Mouse (Mus musculus) thymus, postnatal 36 days (tissue): ENCODE results near the gene Satb1.

ENCODE experiments used
- DNase-seq, 2 experiments: peaks; one replicate each; pipeline ENCODE4 v3.0.0; 2022; ENCODE audit warnings: mixed read lengths in 2 of 2

The Satb1 gene

DNA sequence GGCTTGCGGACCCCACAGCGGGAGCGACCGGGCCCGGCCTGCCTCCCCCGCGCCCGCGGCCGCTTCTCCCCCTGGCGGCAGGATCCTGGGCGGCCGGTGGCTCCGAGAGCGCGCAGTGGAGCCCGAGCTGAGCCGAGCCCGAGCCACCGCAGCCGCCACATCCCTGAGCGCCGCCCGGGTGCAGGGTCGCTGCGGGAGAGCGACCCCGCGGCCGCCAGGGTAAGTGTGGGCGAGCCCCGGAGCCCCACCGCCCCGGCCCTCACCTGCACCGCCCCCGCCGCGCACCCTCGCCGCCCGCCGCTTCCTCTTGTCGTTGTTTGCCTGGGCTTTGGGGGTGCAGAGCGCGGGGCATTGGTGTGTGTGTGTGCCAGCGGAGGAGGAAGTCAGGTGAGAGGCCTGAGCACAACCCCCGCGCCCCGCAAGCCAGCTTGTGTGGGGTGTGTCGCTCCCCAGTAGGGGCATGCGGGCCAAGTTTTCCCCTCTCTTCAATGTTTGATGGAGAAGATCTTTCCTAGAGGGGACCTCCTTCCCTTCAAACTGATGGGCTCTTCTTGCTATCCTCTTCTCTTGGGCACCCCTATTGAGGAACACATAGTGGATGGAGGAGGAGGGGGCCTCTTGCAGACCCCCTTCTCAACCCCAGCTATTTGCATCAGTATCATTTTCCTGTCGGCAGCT, at the start of gene Satb1:
Gene Satb1 (minus strand): TSS at position 391 of the 678 bp plus-strand sequence.
- DNase-seq, result peak; percentile 95 to 97

DNA sequence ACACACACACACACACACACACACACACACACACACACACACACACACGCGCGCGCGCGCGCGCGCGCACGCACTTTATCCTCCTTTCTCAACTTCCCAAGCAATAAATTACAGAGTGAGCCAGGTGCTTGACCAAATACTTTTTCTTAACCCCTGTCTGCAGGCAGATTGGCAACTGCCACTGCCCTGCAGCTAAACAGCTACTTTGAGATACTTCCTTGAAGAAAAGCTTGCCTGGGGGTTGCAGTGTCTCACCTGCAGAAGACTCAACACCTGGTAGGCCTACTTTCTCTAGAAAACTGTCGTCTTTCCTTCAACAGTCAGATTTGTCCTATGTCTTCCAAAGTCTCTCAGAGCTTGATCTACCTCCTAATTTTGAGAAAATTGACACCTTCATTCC, 49.5 kb upstream of the Satb1 start:
- peak; percentile 49 to 68 for DNase-seq

DNA sequence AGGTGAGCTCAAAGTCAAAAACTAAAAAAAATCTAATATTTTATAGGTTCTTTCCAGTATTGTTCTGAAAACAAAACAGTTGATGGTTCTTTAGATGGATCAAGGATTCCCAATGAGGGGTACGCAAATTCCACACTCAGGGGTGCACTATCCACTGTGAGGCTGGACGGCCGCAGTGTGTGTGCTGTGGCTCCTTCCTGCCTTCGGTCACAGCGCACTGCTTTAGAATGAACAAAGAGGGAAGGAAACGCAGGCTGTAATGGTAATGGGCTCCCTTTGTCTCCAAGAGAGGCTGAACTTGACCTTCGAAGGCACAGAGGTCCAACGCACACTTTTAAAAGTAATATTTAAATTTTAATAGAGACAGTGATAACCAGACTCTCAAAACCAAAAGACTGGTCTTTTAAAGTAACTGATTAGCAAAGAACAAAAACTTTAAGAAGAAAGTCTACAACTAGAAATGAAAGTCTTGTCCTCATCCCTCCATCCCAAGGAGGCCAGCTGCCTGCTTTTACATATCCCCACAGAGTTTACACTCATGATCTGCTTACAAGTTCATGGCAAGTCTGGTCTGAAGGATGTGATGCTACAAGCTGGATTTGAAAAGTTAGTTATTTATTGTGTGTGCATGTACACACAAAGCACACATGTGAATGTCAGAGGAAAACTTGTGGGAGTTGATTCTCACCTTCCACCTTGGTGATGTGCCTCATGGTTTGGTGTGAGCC, 48.0 kb upstream of the Satb1 start:
- peak in 1 of 2 experiments; percentile 40 for DNase-seq

DNA sequence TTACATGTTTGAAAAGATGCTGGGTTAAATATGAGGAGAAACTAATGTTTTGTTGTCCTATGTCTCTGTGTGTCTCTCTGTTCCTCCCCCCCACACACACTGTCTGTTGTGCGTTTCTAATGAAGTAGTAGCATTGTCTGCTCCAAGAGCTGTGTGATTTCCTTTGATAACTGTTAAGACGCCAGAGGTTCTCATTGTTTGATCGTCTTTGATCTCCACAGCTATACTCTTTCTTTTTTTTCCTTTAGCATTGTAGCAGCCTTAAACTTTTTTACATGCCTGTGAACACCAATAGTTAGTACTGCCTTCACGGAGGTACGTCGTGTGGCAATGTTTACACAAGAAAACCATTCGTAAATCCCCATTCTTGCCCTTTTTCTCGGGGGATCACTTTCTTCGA, 47.1 kb upstream of the Satb1 start:
- peak; percentile 31 to 48 for DNase-seq

DNA sequence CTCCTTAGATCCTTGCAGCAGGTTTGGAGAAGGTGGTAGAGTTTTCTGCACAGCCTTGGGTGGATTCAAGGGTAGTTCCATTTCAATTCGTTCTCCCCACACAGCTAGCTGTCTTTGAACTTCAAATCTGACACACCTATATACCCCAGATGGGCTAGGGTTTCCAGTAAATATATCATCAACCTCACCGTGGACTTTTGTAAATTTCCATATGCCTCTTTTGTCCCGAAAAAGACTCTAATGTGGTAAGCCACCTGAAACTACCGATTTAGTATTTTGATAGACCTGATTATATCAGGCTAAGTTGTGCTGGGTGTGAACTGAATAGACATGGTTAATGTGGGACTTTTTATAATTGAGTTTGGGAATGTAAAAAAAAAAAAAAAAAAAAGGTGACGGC, 46.6 kb upstream of the Satb1 start:
- no peak for DNase-seq

DNA sequence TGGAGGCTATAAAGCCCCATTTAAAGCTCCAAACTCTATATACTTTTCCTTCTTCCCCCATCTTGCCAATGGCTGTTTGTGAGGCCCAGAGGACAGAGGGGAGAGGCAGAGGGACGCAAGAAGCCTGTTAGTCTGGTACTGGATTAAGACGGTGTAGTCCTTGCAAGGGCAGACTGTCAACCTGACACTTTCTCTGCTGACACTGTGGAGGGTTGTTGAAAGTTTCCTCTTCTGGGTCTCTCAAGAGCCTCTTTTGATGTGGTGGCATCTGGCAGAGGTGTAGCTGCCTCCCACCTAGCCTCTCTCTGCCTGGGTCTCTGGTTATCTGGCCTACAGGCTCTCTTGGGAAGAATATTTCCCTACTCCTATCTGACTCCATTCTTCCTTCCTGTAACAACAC, 46.1 kb upstream of the Satb1 start:
- DNase-seq, result peak; percentile 64 to 77

DNA sequence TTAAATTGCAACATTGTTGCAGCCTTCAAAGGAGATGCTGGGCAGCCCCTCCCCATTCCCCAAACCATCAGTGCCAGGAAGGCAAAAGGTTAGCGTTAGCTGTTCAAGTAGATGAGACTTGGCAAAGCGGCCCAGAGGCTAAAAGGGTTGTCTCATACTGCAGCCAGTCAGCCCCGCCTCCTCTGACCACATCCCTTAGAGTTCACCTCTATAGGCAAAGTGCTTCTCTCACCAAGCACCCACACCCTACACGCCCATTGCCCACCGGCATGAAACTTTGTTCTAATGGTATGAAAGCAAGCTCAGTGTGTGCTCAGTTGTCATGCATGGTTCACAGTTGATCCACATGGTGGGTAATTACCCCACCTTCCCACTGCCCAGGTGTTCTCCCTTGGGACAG, 43.4 kb upstream of the Satb1 start:
- DNase-seq, result peak; percentile 66 to 77

DNA sequence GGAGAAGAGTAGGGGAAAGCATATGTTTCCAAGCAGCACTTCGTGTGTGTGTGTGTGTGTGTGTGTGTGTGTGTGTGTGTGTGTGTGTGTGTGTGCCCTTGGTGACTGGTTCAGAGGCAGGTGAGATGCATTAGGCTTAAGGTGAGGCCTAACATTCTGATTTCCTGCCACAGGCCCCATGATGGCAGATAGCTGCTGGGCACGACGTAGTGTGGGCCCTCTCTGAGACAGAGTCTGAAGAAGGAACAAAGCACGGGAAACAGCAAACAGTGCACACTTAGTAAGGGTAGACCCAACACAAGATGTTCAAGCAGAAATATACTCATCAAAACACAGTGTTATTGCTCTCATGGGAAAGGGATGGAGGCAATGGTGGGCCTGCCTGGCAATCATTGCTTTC, 24.5 kb upstream of the Satb1 start:
- DNase-seq, result no peak

DNA sequence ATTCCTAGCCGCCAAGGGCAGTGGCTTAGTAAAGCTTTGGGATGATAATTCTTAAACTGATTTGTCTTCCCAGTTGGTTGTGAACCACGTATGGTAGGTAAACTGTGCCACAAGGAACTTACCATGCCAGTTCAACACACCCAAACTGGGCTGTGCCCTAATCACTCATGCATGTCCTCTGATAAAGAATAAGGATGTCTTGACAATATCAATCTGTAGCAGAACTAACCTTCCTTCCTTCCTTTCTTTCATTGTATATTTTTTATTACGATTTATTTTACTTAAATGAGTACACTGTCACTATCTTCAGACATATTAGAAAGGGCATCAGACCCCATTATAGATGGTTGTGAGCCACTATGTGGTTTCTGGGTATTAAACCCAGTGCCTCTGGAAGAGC, 23.2 kb upstream of the Satb1 start:
- no peak for DNase-seq

DNA sequence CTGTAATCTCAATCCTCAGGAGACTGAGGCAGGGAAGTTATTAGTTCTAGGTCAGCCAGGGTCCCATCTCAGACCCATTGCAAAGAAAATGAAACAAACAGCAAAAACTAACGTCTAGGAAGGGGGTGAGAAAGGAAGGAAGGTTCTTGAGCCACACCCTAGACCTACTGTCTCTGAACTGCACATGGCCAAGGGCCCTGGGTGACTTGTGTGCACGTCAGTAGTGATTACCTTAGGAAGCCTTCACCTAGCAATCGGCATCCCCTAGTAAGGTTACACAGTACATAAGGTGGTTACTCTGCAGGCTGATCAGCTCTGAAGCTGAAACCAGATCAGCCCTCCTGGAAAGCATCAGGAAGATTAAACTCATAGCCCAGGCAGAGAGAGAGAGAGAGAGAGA, 22.2 kb upstream of the Satb1 start:
- no peak for DNase-seq

DNA sequence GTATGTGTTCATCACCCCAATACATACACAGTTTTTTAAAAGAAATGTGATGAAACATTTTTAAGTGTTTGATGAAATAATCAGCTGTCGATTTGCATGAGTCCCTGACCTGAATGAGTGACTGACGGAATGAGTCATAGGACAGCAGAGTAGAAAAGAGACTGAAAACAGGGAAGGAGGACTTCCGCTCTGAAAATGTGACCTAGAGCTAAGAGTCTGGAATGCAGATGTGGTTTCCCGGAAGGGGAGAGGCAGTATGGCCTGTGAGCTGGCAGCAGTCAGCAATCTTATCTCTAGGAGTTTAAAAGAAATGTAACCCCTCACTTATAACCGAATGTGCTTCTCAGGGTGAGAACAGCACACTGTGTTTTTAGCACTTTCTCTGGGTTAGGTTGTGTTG, 20.9 kb upstream of the Satb1 start:
- DNase-seq, result no peak

DNA sequence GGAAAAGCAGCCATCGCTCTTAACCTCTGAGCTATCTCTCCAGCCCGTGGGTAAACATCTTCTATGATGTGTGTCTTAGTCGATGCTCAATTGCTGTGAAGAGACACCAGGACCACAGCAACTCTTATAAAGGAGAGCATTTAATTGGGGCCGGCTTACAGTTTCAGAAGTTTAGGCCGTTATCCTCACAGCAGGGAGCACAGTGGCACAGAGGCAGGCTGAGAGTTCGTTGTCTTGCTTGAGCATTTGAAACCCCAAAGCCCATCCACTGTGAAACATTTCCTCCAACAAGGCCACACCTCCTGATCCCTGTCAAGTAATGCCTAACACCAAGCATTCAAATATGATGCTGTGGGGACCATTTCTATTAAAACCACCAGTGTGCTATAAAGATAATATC, 7.5 kb upstream of the Satb1 start:
- no peak for DNase-seq

DNA sequence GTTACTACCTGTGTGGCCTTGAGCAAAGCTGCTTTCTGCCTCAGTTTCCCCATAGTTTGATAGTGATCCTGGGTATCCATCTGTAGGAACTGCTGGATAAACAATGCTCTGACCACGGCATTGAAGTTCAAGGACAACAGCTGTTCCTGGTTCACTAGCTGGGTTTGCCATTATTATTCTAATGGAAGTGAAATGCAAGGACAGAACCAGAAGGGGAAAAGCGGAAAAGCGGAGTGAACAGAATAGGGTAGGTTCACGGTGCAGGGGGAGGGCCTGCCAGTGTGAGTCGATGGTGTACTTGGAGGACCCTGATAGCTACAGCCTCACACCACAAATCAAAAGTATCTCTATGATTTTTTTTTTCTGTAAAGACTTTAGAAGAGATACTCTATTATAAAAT, 6.4 kb upstream of the Satb1 start:
- no peak for DNase-seq

DNA sequence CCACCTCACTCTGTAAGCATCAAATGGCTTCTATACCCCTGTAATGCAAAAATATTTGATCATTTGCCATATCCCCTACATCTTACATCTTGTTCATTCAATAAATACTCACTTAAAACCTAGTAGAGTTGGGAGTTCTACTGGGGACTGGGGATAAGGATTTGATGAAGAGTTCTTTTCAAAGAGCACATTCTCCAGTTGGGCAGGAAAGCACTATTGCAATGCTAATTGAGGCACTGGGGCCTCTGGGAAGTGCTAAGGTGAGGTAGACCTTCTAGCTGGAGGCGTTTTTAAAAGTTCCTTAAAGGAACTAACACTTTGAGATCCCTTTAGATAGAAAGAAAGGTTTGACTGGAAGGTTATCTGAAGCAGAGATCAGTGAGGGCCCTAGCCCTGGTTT, 3.8 kb upstream of the Satb1 start:
- no peak for DNase-seq

DNA sequence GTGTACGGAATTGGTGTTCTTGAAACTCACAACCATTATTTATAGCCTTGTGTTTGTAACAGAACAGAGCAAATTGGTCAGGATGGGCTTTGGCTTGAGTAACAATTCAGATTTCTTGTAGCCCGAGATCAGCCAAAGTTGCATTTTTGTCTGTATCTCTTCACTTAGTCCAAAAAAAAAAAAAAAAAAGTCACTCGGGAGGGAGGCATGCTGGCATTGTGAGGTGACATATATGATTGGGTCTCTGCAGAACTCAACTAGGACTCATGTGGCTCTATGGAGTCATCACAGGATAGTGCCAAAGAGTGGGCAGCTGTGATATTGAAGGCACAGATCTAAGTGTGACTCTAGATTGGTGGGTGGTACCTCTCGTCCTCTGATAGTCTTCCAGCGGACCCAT, 3.2 kb upstream of the Satb1 start:
- DNase-seq, result no peak

DNA sequence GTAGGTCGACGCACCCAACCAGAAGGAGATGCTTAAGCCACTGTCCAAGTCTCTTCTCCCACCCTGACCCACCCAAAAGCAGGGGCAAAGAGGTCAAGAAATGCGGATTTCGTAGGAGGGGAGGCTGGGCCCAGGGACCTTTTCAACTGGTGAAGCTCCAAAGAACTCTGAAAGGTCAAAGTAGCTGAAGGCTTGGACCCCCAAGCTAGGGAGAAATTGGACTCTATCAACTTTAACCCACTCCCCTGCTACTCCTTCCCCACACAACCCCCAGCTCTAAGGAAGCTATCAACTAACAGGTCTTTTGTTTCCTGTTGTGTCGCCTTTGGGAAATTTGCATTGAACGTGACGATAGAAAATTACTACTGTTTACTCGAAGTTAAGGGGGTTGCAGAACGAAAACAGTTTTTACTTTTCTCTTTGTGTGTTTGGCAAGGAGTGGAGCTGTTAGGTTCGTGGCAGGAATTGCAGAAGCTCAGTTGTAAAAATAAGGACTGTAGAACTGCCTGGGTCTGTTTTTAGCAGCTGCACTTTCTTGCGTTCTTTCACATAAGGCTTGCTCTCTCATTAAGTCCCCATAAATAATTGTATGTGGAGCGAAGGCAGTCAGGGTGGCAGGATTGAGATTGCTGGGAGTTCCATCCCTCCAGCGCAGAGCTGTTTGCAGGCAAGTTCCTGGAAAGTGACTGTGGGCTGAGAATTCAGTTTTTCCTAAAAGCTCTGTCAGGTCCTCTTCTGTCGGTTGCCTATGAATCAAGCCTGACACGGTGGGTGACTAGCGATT, 680 bp upstream of the Satb1 start:
- peak; percentile 51 to 55 for DNase-seq

DNA sequence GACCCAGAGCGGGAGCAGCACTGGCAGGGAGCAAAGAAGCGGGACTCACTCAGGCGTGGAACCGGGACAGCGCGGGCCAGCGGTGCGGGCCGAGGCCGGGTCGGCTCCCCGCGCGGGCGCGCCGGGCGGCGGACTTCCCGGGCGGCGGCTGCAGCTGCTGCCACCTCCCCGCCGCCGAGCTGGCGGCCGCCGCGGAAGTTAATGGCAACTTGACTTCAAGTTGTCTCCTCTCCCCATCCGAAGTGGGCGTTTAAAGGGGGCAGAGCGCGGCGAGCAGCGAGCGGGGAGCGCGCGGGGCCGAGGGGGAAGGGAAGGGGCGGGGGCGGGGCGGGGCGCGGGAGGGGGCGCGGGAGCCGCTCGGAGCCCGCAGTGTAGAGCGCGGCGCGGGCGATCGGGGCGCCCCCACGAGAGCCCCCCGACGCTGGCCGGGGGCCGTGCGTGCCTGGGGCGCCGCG, 642 bp downstream of the Satb1 start:
- peak; percentile 86 to 92 for DNase-seq

DNA sequence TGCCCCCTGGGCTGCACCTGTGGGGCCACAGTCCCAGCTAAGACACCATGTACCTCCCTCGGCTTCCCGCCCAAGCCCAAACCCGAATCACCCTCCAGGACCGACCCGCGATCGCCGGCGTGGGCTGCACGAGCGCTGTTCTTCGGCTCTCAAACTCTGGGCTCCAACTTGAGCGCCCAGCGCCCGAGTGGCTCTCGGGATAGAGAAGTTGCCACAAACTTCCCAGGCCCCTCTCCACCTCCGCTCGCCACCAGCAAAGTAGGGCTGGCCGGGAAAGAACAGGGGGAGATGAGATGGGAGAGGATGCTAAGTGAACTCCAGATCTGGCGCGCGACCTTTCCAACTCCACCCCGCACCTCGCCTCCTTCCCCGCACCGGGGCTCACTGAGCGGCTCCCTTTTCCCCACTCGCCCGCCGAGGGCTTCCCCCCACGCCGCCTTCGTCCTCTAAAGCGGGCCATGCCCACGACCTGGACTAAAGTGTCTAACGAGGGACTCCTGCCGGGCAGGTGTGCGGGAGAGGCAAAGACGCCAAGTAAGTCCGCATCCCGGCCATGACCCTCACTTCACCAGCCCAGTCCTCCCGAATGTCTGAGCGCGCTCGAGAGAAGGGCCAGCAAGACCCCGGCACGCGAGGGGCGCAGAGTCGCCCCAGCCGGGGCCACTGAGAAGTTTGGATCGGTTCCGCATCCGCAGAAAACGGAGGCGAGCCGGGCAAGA, 1.2 kb downstream of the Satb1 start:
- DNase-seq, result peak; percentile 75 to 78

DNA sequence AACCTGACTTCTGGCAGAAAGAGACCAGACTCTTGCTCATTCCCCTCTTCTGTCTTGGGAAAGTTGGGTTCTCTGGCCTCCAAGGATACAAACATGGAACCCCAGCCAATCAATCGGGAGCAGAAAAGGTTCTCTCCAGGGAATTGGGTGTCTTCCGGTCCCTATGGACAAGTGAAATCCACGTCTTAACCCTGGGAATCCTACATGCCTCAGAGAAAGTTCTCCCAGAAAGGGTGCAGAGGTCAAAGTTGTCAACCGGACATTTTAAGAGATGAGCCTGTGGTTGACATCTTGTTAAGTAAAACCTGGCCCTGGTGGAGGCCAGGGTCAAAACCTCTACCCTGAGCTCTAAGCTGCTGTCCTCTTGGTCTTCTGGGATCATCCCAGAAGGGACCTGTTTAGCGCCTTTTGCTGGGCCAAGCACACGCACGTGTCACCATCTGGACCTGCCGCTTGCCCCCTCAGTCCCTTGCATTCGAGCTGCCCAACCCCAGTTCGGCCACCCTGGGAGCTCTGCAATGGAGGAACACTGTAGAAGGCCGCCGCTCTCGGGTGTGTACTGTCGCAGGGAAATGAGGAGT, 1.9 kb downstream of the Satb1 start:
- peak in 1 of 2 experiments; percentile 70 for DNase-seq

DNA sequence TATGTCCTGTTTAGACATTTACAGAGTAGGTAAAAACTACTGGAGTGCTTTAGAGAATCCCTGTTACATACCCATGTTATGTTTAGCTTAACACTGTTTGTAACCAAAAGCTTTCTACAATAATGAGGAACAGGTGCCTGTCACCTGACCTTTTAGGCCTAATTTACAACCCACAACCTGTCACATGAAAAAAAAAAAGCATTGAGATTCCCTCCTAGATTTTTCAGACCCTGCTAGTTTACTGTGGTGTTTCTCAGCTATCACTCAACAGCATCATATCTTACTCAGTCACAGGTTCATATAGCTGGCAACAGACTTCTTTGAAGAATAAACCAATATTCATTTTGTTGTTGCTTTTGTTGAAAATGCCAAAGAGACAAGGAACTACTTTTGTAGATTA, 3.7 kb downstream of the Satb1 start:
- DNase-seq, result no peak

DNA sequence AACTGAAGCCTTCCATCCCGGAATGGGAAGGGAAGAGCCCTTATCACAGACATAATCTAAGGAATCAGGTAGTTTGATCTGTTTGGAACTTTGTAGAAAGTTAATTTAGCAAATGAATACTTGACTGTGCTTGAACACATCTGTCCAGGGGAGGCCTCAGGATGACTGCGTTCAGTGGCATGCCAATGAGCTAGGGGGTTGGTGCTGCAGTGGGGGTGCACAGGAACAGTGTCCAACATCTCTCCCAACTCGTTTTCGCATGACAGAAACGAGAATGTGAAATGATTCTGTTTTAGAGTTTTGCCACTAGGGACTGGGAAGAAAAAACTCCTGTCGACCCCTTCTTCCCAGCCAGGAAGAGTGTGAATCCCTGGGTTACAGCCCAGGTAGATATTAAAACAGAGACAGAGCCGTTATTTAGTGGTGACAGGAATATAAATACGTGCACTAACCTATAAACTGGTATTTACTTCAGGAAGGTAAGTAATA, 5.1 kb downstream of the Satb1 start:
- DNase-seq, result peak in 1 of 2 experiments; percentile 51

DNA sequence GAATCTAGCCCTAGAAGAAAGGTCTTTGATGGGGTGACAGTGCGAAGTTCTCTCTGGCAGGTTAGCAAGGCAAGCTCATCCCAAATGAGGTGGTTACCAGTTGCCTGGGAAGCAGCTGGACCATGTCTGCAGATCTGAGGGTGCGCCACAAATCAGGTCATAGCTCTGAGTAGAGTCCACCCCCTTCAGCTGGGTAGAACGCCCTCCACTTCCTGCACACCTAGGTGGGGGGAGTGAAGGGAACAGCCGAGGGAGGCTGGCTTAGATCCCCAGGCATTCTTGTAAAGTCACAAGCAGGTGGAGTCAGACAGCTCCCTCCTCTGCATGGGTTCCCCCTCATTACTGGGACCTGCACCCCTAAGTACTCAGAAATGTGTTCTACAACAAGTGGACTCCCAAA, 6.6 kb downstream of the Satb1 start:
- DNase-seq, result peak; percentile 71 to 82
